In genomic region chr2:84638428-84639220, GRCm38 (mm10) we compare ENCODE assay signal across 11 mouse cellular contexts. TPM values are rescaled to one million over a fixed set of nuclear protein-coding genes. Genes with fewer than 3 reads are reported as not detected.
DNase-seq lines count a peak whose midpoint lies in the region; ATAC-seq lines count a peak whose summit lies in the region.
"Had no signal": no experiment of that assay in that cellular context is flagged by ENCODE, and none has a peak within 500 bp of the region (broad histone marks: within the 10 kb centered on the region; RNA-seq: fewer than 3 reads in every experiment).

No protein-coding gene starts in this region.

- peak overlapping the region; percentile 56 for H3K27ac ChIP-seq in hindbrain, embryonic 10.5 days
- no peak overlapping the region for H3K27ac ChIP-seq in hindbrain, embryonic 11.5 days (ENCODE audit: low read depth, low read length)
- H3K27ac ChIP-seq in liver, embryonic 13.5 days: peak overlapping the region; percentile 36; the same call in 1 of the 2 replicates

- H3K4me2 ChIP-seq in hindbrain, embryonic 11.5 days (replicated peaks; ENCODE audit: low read depth, low read length): no peak overlapping the region
- no peak overlapping the region for H3K4me2 ChIP-seq in liver, embryonic 13.5 days

- no peaks in the 10 kb centered on the region for H3K27me3 ChIP-seq in hindbrain, embryonic 10.5 days (ENCODE audit: insufficient read depth, poor library complexity, severe bottlenecking)
- no peaks in the 10 kb centered on the region for H3K27me3 ChIP-seq in hindbrain, embryonic 11.5 days (ENCODE audit: control insufficient read depth, insufficient read depth, low read length)
- H3K27me3 ChIP-seq in liver, embryonic 13.5 days: no peaks in the 10 kb centered on the region

- H3K4me1 ChIP-seq in hindbrain, embryonic 10.5 days (replicated peaks): peaks cover 62% of the 10 kb centered on the region
- H3K4me1 ChIP-seq in hindbrain, embryonic 11.5 days (replicated peaks; ENCODE audit: control insufficient read depth, insufficient read depth, low read length): peaks cover 10% of the 10 kb centered on the region; the same call in 1 of the 2 replicates
- peaks cover 87% of the 10 kb centered on the region for H3K4me1 ChIP-seq in liver, embryonic 13.5 days (replicated peaks)

- peaks cover 5% of the 10 kb centered on the region; the same call in 1 of the 2 replicates for H3K36me3 ChIP-seq in hindbrain, embryonic 10.5 days
- H3K36me3 ChIP-seq in hindbrain, embryonic 11.5 days (ENCODE audit: control insufficient read depth, insufficient read depth, low read length): no peaks in the 10 kb centered on the region
- no peaks in the 10 kb centered on the region; the same call in 1 of the 2 replicates for H3K36me3 ChIP-seq in liver, embryonic 13.5 days

- H3K4me3 ChIP-seq in hindbrain, embryonic 10.5 days: no peak overlapping the region
- H3K4me3 ChIP-seq in hindbrain, embryonic 11.5 days (ENCODE audit: low read depth, low read length): no peak overlapping the region
- no peak overlapping the region for H3K4me3 ChIP-seq in liver, embryonic 13.5 days (replicated peaks)

- H3K9ac ChIP-seq in hindbrain, embryonic 11.5 days (ENCODE audit: low read depth, low read length): no peak overlapping the region
- no peak overlapping the region for H3K9ac ChIP-seq in liver, embryonic 13.5 days

- 75% methylated on average over 5 of the region's 5 CpGs for WGBS in hindbrain, embryonic 10.5 days
- WGBS in hindbrain, embryonic 11.5 days: 76% methylated on average over 5 of the region's 5 CpGs
- 33% methylated on average over 5 of the region's 5 CpGs for WGBS in liver, embryonic 13.5 days (ENCODE audit: insufficient replicate concordance)

- ATAC-seq in hindbrain, embryonic 11.5 days (ENCODE audit: low FRiP score): no peak
- ATAC-seq in granulocyte monocyte progenitor cell, adult 5-6 weeks (replicated peaks; ENCODE audit: poor library complexity, severe bottlenecking): peak; percentile 50
- ATAC-seq in liver, embryonic 13.5 days (ENCODE audit: low read depth): no peak

- DNase-seq in hindbrain, embryonic 10.5 days (ENCODE audit: low spot score): no peak
- no peak for DNase-seq in hindbrain, embryonic 11.5 days (ENCODE audit: low spot score)
- peak; percentile 79 for DNase-seq in 3T3-L1 (ENCODE audit: low read depth, low spot score)
- no peak for DNase-seq in liver, embryonic 13.5 days
- DNase-seq in adrenal gland, postnatal 36 days: no peak
- no peak for DNase-seq in cerebellum, postnatal 4 days (ENCODE audit: low spot score in 2 of 2)
- no peak for DNase-seq in spleen, postnatal 4 days (ENCODE audit: low spot score in 2 of 2)
- DNase-seq: adrenal gland, postnatal 25 days; kidney, adult 18-20 months; right cerebral cortex, postnatal 14 days had no signal

- H3K9me3 ChIP-seq in hindbrain, embryonic 10.5 days: no peaks in the 10 kb centered on the region
- no peaks in the 10 kb centered on the region for H3K9me3 ChIP-seq in hindbrain, embryonic 11.5 days (ENCODE audit: control insufficient read depth, low read length)
- no peaks in the 10 kb centered on the region for H3K9me3 ChIP-seq in liver, embryonic 13.5 days (replicated peaks)

RNA-seq across cellular contexts. Expression of gene Ctnnd1, which starts 11.9 kb away (rescaled TPM):
- 33.2 and 39.7 TPM in 2 replicates for polyA plus RNA-seq in hindbrain, embryonic 10.5 days (2016; fragmentation: Nextera tagmentation; extraction: Ambion mirVana)
- polyA plus RNA-seq in hindbrain, embryonic 11.5 days (2014; fragmentation: Nextera tagmentation; extraction: Ambion mirVana): 37.3 and 44.7 TPM in 2 replicates
- total RNA-seq in granulocyte monocyte progenitor cell, adult 5-6 weeks (2014; fragmentation: Nextera tagmentation): 30.6 and 34.8 TPM in 2 replicates
- 27.4 and 44.7 TPM in 2 replicates for total RNA-seq in granulocyte monocyte progenitor cell, adult 5-6 weeks (2017)
- 10.8 and 16.7 TPM in 2 replicates for polyA plus RNA-seq in liver, embryonic 13.5 days (2015; fragmentation: Nextera tagmentation; extraction: Ambion mirVana)
- total RNA-seq in adrenal gland, postnatal 36 days (2021): 100 to 1,000 TPM; 135 to 142 TPM

RNA-seq across cellular contexts. Expression of gene Btbd18, which starts 20.3 kb away (rescaled TPM):
- polyA plus RNA-seq in hindbrain, embryonic 10.5 days (2016; fragmentation: Nextera tagmentation; extraction: Ambion mirVana): 0.25 and 0.31 TPM in 2 replicates
- polyA plus RNA-seq in hindbrain, embryonic 11.5 days (2014; fragmentation: Nextera tagmentation; extraction: Ambion mirVana): 0.20 and 0.27 TPM in 2 replicates
- total RNA-seq in granulocyte monocyte progenitor cell, adult 5-6 weeks (2014; fragmentation: Nextera tagmentation): not detected in 2 replicates
- total RNA-seq in granulocyte monocyte progenitor cell, adult 5-6 weeks (2017): not detected in 2 replicates
- polyA plus RNA-seq in liver, embryonic 13.5 days (2015; fragmentation: Nextera tagmentation; extraction: Ambion mirVana): 0.03 and 0.06 TPM in 2 replicates
- under 1 TPM in 1 of 2 experiments, not detected in 1; 0.10 TPM for total RNA-seq in adrenal gland, postnatal 36 days (2021)

RNA-seq across cellular contexts. Expression of gene Selenoh, which starts 31.9 kb away (rescaled TPM):
- polyA plus RNA-seq in hindbrain, embryonic 10.5 days (2016; fragmentation: Nextera tagmentation; extraction: Ambion mirVana): 515 and 539 TPM in 2 replicates
- polyA plus RNA-seq in hindbrain, embryonic 11.5 days (2014; fragmentation: Nextera tagmentation; extraction: Ambion mirVana): 396 and 408 TPM in 2 replicates
- total RNA-seq in granulocyte monocyte progenitor cell, adult 5-6 weeks (2014; fragmentation: Nextera tagmentation): 189 and 209 TPM in 2 replicates
- total RNA-seq in granulocyte monocyte progenitor cell, adult 5-6 weeks (2017): 156 and 175 TPM in 2 replicates
- polyA plus RNA-seq in liver, embryonic 13.5 days (2015; fragmentation: Nextera tagmentation; extraction: Ambion mirVana): 143 and 145 TPM in 2 replicates
- total RNA-seq in adrenal gland, postnatal 36 days (2021): 10 to 100 TPM; 27.2 to 47.4 TPM

RNA-seq across cellular contexts. Expression of gene Gm28635, which starts 39.2 kb away (rescaled TPM):
- polyA plus RNA-seq in hindbrain, embryonic 10.5 days (2016; fragmentation: Nextera tagmentation; extraction: Ambion mirVana): not detected in 2 replicates
- polyA plus RNA-seq in hindbrain, embryonic 11.5 days (2014; fragmentation: Nextera tagmentation; extraction: Ambion mirVana): not detected in 2 replicates
- total RNA-seq in granulocyte monocyte progenitor cell, adult 5-6 weeks (2014; fragmentation: Nextera tagmentation): not detected in 2 replicates
- not detected in 2 replicates for total RNA-seq in granulocyte monocyte progenitor cell, adult 5-6 weeks (2017)
- polyA plus RNA-seq in liver, embryonic 13.5 days (2015; fragmentation: Nextera tagmentation; extraction: Ambion mirVana): not detected in 2 replicates
- not detected for total RNA-seq in adrenal gland, postnatal 36 days (2021)
- total RNA-seq: adrenal gland, postnatal 25 days had no signal

RNA-seq across cellular contexts. Expression of gene Med19, which starts 39.6 kb away (rescaled TPM):
- 47.1 and 47.6 TPM in 2 replicates for polyA plus RNA-seq in hindbrain, embryonic 10.5 days (2016; fragmentation: Nextera tagmentation; extraction: Ambion mirVana)
- polyA plus RNA-seq in hindbrain, embryonic 11.5 days (2014; fragmentation: Nextera tagmentation; extraction: Ambion mirVana): 65.2 and 66.3 TPM in 2 replicates
- 16.7 and 24.4 TPM in 2 replicates for total RNA-seq in granulocyte monocyte progenitor cell, adult 5-6 weeks (2014; fragmentation: Nextera tagmentation)
- 25.5 and 28.5 TPM in 2 replicates for total RNA-seq in granulocyte monocyte progenitor cell, adult 5-6 weeks (2017)
- polyA plus RNA-seq in liver, embryonic 13.5 days (2015; fragmentation: Nextera tagmentation; extraction: Ambion mirVana): 22.8 and 26.2 TPM in 2 replicates
- 10 to 100 TPM; 25.5 to 26.3 TPM for total RNA-seq in adrenal gland, postnatal 36 days (2021)
